Mouse (Mus musculus): ENCODE results near the gene Tuba1b. TPM values are rescaled to one million over a fixed set of nuclear protein-coding genes. Genes with fewer than 3 reads are reported as not detected.
"Not testable (repeated sequence)": the region's sequence is repeated elsewhere in the genome, so short reads cannot be mapped to it uniquely, and the experiment has no call there.

The Tuba1b gene
- polyA plus RNA-seq (2015; fragmentation: Nextera tagmentation; extraction: Ambion mirVana), result 1,138 and 1,204 TPM in 2 replicates

GRCm38 (mm10) chr15:98934217-98934839, at the start of gene Tuba1b:
Gene Tuba1b, minus strand, starts transcription at chr15:98934565.
- Histone ChIP-seq H3K27me3 (no peaks in the 10 kb centered on the region), H3K36me3 (peaks cover 11% of the 10 kb centered on the region), H3K4me1 (peaks cover 29% of the 10 kb centered on the region), H3K4me3 (peak within 1 kb of the TSS; percentile 76), H3K9ac (replicated peaks) (peak within 1 kb of the TSS; percentile 90), H3K4me2 (replicated peaks) (peak within 1 kb of the TSS; percentile 73), H3K9me3 (no peaks in the 10 kb centered on the region), H3K27ac (replicated peaks) (peak within 1 kb of the TSS; percentile 99)
- WGBS, result under 1% methylated on average over 56 of the region's 58 CpGs
- ATAC-seq (replicated peaks), result peak; percentile 89

DNA sequence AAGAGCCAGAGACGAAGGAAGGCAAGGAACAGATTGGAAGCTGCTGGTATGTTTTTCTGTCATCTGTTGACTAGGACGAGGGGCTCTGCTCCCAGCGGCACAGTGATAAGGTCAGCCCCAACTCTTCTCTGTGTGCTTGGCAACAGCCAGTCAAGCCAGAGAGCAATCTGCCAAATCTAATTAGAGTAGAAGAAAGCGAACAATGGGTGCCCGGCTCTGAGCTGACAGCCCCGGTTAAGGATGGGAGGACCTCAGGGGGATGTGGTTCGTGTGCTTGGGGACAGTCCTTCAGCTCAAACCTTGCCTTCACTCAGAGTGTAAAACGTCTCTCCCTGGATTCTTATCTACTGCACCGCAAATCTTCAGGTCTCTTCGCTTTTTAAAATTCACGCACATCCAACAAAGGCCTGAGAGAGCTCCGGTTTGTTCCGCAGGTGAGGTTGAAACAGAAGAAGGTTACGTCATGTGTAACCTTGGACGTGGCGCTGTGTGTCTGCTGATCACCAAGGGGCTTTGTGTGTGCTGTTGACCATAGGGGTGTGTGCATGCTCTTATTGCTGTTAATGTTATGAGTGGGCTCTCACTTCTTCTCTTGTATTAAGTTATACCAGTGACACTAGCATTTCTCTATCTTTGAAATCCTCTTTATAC, 49.2 kb upstream of the Tuba1b start:
- ATAC-seq (replicated peaks), result peak; percentile 58
- peak overlapping the region; percentile 84 for H3K9ac ChIP-seq (replicated peaks)
- H3K27me3 ChIP-seq, result no peaks in the 10 kb centered on the region
- WGBS, result 14% methylated on average over 16 of the region's 16 CpGs
- peak overlapping the region; percentile 48 for H3K4me3 ChIP-seq
- H3K36me3 ChIP-seq, result no peaks in the 10 kb centered on the region
- H3K4me2 ChIP-seq (replicated peaks), result peak overlapping the region; percentile 56
- H3K4me1 ChIP-seq, result peaks cover 61% of the 10 kb centered on the region
- H3K27ac ChIP-seq (replicated peaks), result peak overlapping the region; percentile 98
- no peaks in the 10 kb centered on the region for H3K9me3 ChIP-seq

DNA sequence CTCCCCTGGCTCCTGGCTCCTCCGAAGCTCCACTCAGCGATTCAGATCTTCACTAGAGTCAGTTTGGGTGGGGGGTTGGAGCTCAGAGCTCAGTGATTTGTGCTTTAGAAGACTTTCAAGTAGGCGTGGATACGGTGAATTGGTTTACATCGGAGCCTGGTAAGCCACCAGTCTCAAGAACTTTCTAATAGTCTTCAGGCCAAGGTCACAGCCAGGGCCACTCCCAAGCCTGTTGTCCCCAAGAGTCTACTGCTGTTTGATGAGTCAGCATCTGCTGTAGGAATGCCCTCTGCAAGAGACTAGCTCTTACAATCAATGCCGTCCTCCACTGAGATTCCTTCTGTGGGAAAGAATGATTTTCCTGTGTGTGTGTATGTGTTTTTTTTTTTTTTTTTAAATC, 47.7 kb upstream of the Tuba1b start:
- no peaks in the 10 kb centered on the region for H3K27me3 ChIP-seq
- WGBS, result 85% methylated on average over 6 of the region's 6 CpGs

GRCm38 (mm10) chr15:98980012-98980614, 45.7 kb upstream of the Tuba1b start:
- 36% methylated on average over 7 of the region's 7 CpGs for WGBS
- H3K4me3 ChIP-seq, result no peak overlapping the region
- H3K27me3 ChIP-seq, result no peaks in the 10 kb centered on the region
- H3K4me2 ChIP-seq (replicated peaks), result no peak overlapping the region
- ATAC-seq (replicated peaks), result no peak
- H3K4me1 ChIP-seq, result peaks cover 51% of the 10 kb centered on the region
- no peak overlapping the region for H3K27ac ChIP-seq (replicated peaks)
- no peaks in the 10 kb centered on the region for H3K36me3 ChIP-seq
- no peak overlapping the region for H3K9ac ChIP-seq (replicated peaks)
- no peaks in the 10 kb centered on the region for H3K9me3 ChIP-seq

More for the DNA sequence above, 47.7 kb upstream of the Tuba1b start:
- ATAC-seq (replicated peaks), result no peak
- Histone ChIP-seq H3K9ac (replicated peaks) (no peak overlapping the region), H3K4me2 (replicated peaks) (no peak overlapping the region), H3K27ac (replicated peaks) (peak overlapping the region; percentile 98), H3K4me3 (no peak overlapping the region), H3K36me3 (no peaks in the 10 kb centered on the region), H3K9me3 (no peaks in the 10 kb centered on the region), H3K4me1 (peaks cover 61% of the 10 kb centered on the region)

DNA sequence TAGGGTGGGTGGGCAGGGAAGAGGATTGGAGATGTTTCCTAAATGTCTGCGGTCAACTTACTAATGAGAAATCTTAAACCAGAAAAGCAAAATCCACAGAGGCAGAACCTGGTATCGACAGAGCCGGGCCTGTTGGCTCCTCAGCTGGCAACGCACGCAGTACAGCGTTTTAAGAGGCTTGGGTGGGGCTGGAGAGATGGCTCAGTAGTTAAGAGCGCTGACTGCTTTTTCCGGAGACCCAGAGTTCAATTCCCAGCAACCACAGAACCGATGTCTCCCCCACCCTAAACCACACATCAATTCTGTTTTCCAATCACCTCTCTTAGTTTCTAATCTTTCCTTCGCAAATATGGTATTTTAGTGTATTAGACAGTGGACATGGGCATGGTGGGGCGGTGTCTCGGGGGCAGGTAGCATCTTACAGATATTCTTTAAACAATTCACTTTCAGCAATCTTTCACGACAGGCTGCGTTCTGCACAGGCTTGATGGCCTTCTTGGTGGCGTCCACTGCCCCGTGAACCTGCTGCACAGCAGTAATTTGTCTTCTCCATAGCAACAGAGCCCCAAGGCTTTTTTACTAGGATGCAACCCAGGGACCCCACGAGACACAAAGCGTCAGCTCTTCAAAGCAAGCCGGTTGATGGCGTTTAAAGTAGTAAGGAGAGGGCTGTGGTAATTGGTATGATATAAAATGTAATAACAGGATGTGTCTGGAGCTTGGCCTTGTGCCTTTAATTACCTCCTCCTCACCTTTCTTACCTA, 44.2 kb upstream of the Tuba1b start:
- no peak for ATAC-seq (replicated peaks)
- WGBS, result 46% methylated on average over 20 of the region's 20 CpGs
- peaks cover 40% of the 10 kb centered on the region for H3K4me1 ChIP-seq

GRCm38 (mm10) chr15:98977759-98978408, 43.5 kb upstream of the Tuba1b start:
- Histone ChIP-seq H3K4me1 (peaks cover 36% of the 10 kb centered on the region), H3K27me3 (no peaks in the 10 kb centered on the region), H3K27ac (replicated peaks) (peak overlapping the region; percentile 78), H3K4me2 (replicated peaks) (peak overlapping the region; percentile 32), H3K9ac (replicated peaks) (peak overlapping the region; percentile 25; the same call in 1 of the 2 replicates), H3K36me3 (no peaks in the 10 kb centered on the region), H3K9me3 (no peaks in the 10 kb centered on the region), H3K4me3 (no peak overlapping the region)
- ATAC-seq (replicated peaks), result peak; percentile 63
- 30% methylated on average over 14 of the region's 14 CpGs for WGBS

More for the DNA sequence above, 44.2 kb upstream of the Tuba1b start:
- H3K27me3 ChIP-seq, result no peaks in the 10 kb centered on the region
- no peaks in the 10 kb centered on the region for H3K9me3 ChIP-seq
- no peak overlapping the region for H3K9ac ChIP-seq (replicated peaks)
- H3K36me3 ChIP-seq, result no peaks in the 10 kb centered on the region
- H3K4me2 ChIP-seq (replicated peaks), result 0 out of 2 replicates have a peak overlapping the region, but pooled peaks have one; percentile 32
- H3K4me3 ChIP-seq, result no peak overlapping the region
- H3K27ac ChIP-seq (replicated peaks), result peak overlapping the region; percentile 78

DNA sequence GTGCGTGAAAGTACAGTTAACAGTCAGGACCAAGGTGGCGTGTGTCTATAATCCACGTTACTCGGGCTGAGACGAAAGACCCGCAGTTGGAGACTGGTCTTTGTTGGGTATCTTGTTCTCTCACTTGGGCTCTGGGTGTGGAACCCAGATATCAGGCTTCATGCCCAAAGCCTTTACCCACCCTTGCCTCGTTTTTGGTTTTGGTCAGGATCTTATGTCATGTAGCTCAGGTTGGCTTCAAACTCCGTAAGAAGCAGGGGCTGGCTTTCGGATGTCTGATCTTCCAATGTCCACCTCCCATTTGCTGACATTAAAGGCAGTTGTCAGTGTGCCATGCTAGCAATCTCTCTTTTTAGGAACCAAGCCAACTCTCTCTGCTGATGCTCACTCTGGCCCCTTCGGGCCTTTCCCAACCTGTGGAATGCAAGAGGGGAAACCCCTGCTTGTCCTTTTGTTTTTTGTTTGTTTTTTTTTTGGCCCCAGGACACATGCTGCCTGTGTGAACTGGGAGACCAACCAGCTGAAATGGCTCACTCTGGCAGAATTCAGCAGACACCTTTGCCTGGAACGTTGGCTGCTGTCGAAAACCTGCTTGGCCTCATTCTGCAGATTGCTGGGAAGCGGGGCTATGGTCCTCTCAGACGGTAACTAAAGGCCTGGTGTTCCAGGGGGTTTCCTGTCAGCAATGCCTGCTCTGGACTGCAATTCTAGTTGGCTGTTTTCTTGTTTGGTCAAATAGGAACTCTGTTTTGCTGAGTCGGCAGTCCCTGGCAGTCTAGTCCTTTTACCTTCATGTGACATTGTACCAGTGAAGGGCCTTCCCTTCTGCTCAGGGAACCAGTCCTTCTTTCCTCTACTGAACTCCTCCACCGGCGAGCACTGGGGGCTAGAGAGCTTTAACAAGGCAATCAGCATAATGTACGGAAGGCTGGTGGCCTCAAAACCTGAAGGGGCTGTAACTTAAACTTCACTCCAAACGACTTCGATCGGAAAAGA, 42.7 kb upstream of the Tuba1b start:
- H3K9ac ChIP-seq (replicated peaks), result peak overlapping the region; percentile 25; the same call in 1 of the 2 replicates
- H3K36me3 ChIP-seq, result no peaks in the 10 kb centered on the region
- H3K4me2 ChIP-seq (replicated peaks), result peak overlapping the region; percentile 32
- H3K4me3 ChIP-seq, result no peak overlapping the region
- peak overlapping the region; percentile 78 for H3K27ac ChIP-seq (replicated peaks)
- no peaks in the 10 kb centered on the region for H3K9me3 ChIP-seq
- no peak for ATAC-seq (replicated peaks)
- WGBS, result 53% methylated on average over 21 of the region's 21 CpGs
- H3K27me3 ChIP-seq, result no peaks in the 10 kb centered on the region
- H3K4me1 ChIP-seq, result peaks cover 32% of the 10 kb centered on the region

DNA sequence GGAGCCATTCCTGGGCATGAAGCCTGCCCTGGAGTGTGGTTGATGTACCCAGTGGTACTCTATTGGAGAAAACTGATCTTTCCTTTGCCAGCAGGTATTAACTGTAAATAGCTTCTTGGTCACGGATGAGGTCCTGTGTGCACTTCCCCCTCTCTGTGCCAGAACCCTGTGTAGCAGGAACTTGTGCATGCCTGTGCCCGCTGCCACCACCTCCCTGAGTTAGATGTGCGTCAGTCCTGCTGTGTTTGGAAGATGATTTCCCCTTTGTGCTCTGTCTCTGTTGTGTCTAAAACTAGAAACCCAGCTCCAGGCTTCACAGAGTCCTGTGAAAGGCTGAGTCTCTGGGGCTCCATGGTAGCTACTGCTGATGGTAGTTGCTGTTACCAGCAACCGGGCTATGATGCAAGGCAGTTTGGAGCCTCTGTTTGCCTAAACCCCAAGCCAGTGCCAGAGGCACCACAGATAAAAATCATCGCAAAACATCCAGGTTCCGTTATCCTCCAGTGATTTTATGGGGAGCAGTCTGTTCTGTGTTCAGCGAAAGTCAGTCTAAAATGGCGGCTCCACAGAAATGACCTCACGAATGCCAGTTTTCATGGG, 38.8 kb upstream of the Tuba1b start:
- Histone ChIP-seq H3K9ac (replicated peaks) (no peak overlapping the region), H3K27me3 (no peaks in the 10 kb centered on the region), H3K4me1 (peaks cover 57% of the 10 kb centered on the region), H3K4me3 (no peak overlapping the region), H3K36me3 (no peaks in the 10 kb centered on the region), H3K9me3 (no peaks in the 10 kb centered on the region), H3K4me2 (replicated peaks) (no peak overlapping the region), H3K27ac (replicated peaks) (peak overlapping the region; percentile 95)
- WGBS, result 85% methylated on average over 9 of the region's 9 CpGs
- no peak for ATAC-seq (replicated peaks)

- Histone ChIP-seq H3K9ac (replicated peaks) (peak overlapping the region; percentile 45), H3K27ac (replicated peaks) (peak overlapping the region; percentile 95), H3K4me2 (replicated peaks) (peak overlapping the region; percentile 37), H3K4me3 (peak overlapping the region; percentile 12), H3K4me1 (peaks cover 46% of the 10 kb centered on the region)
- peak; percentile 23; the same call in 1 of the 2 replicates for ATAC-seq (replicated peaks)
- H3K36me3 ChIP-seq, H3K27me3 ChIP-seq, H3K9me3 ChIP-seq: not testable (repeated sequence)
- 54% methylated on average over 15 of the region's 15 CpGs for WGBS
These were observed 37.4 kb upstream of the Tuba1b start for GRCm38 (mm10) chr15:98971576-98972320.

- Histone ChIP-seq H3K27ac (replicated peaks) (peak overlapping the region; percentile 95), H3K9me3 (no peaks in the 10 kb centered on the region), H3K36me3 (no peaks in the 10 kb centered on the region), H3K4me2 (replicated peaks) (peak overlapping the region; percentile 37), H3K4me1 (peaks cover 44% of the 10 kb centered on the region), H3K4me3 (peak overlapping the region; percentile 12), H3K9ac (replicated peaks) (peak overlapping the region; percentile 45), H3K27me3 (no peaks in the 10 kb centered on the region)
- peak; percentile 75 for ATAC-seq (replicated peaks)
- 3% methylated on average over 4 of the region's 4 CpGs for WGBS
These were observed 36.7 kb upstream of the Tuba1b start for GRCm38 (mm10) chr15:98971111-98971510.
